Mouse (Mus musculus) layer of hippocampus, adult 6 months (tissue): Measurements from ENCODE around the gene Cand2. TPM values are rescaled to one million over a fixed set of nuclear protein-coding genes. Genes with fewer than 3 reads are reported as not detected.

Experiments used
- long read RNA-seq, 2 experiments: library from polyadenylated mRNA; unstranded; transcript quantifications; one replicate each; pipeline ENCODE4 v2.0.0; 2019 to 2020
- microRNA-seq: library from miRNA; unstranded; fragments of <30 nt; microRNA quantifications from one replicate; pipeline ENCODE4 v1.2.0, GENCODE M21; 2020
- polyA plus RNA-seq: library from polyadenylated mRNA; unstranded; fragments of <200 nt; fragmentation: Nextera tagmentation; gene quantifications from 2 replicates; pipeline ENCODE4 v1.2.3, GENCODE M21; 2021

Cand2 gene
- polyA plus RNA-seq, result 2.0 and 2.2 TPM in 2 replicates
- long read RNA-seq, experiment 1, full-length matches to known transcripts, result 2 of 4 reads
- long read RNA-seq, experiment 1, partial matches to known transcripts, result 0 of 4 reads
- long read RNA-seq, experiment 1, other reads (novel, unspliced or antisense), result 2 of 4 reads
- long read RNA-seq, experiment 2, full-length matches to known transcripts, result 9 of 16 reads
- long read RNA-seq, experiment 2, partial matches to known transcripts, result 5 of 16 reads
- long read RNA-seq, experiment 2, other reads (novel, unspliced or antisense), result 2 of 16 reads

GRCm38 (mm10) chr6:115774501-115774921 is at the start of gene Cand2:
Cand2 (plus strand) TSS chr6:115774538.

GRCm38 (mm10) chr6:115761995-115762756 is 12.2 kb upstream of the Cand2 start, which contains the start of gene Tmem40:
Tmem40 (minus strand) TSS chr6:115762410.

GRCm38 (mm10) chr6:115808488-115809231 is 34.3 kb downstream of the Cand2 start, which contains the start of gene Rpl32:
Rpl32 (minus strand) TSS chr6:115808747.

GRCm38 (mm10) chr6:115838161-115838597 is 63.8 kb downstream of the Cand2 start, which contains the start of gene Efcab12:
Efcab12 (minus strand) TSS chr6:115838412.

GRCm38 (mm10) chr6:115853091-115853813 is 78.9 kb downstream of the Cand2 start, which contains the start of the genes Mbd4 and Ift122:
Mbd4 (minus strand) TSS chr6:115853371.
Ift122 (plus strand) TSS chr6:115853470.

Small RNA genes lying within 50 kb of the gene (microRNA-seq; reads per million reads assigned to microRNA genes)
- gene Mir7660, result not detected

Other genes starting within 250 kb of the Cand2 start
- gene Tsen2, start 229.9 kb upstream of the Cand2 start, polyA plus RNA-seq, result 26.1 and 29.4 TPM in 2 replicates
- 0.10 and 0.19 TPM in 2 replicates for gene Mkrn2os, start 182.0 kb upstream of the Cand2 start, polyA plus RNA-seq
- gene Mkrn2, start 172.6 kb upstream of the Cand2 start, polyA plus RNA-seq, result 21.7 and 23.9 TPM in 2 replicates
- gene Raf1, start 97.9 kb upstream of the Cand2 start, polyA plus RNA-seq, result 29.7 and 31.2 TPM in 2 replicates
- 0.53 and 0.62 TPM in 2 replicates for gene Tmem40, start 12.1 kb upstream of the Cand2 start, polyA plus RNA-seq
- gene Rpl32, start 34.2 kb downstream of the Cand2 start, polyA plus RNA-seq, result 2,353 and 2,574 TPM in 2 replicates
- 1.2 and 1.3 TPM in 2 replicates for gene Efcab12, start 63.9 kb downstream of the Cand2 start, polyA plus RNA-seq
- 4.5 and 5.4 TPM in 2 replicates for gene Mbd4, start 78.8 kb downstream of the Cand2 start, polyA plus RNA-seq
- 14.4 and 16.8 TPM in 2 replicates for gene Ift122, start 78.9 kb downstream of the Cand2 start, polyA plus RNA-seq
- gene Rho, start 157.2 kb downstream of the Cand2 start, polyA plus RNA-seq, result 0.26 TPM in 1 of 2 replicates, not detected in the other
- not detected in 2 replicates for gene H1foo, start 170.4 kb downstream of the Cand2 start, polyA plus RNA-seq
- gene Plxnd1, start 220.5 kb downstream of the Cand2 start, polyA plus RNA-seq, result 3.1 and 5.4 TPM in 2 replicates